Mouse (Mus musculus): ENCODE measurements around the gene Lypd5.

GRCm38 (mm10) chr7:24398364-24398913 is 49.4 kb downstream of the Lypd5 start:
- TF ChIP-seq CTCF (conservative IDR thresholded peaks at IDR 0.05; ENCODE audit: low read length): no peak
- TF ChIP-seq POU5F1 (IDR thresholded peaks at IDR 0.05; ENCODE audit: borderline replicate concordance, low read length): no peak
- TF ChIP-seq NANOG (IDR thresholded peaks at IDR 0.05; ENCODE audit: borderline replicate concordance, low read length): no peak
